Mouse (Mus musculus) frontal cortex, adult 2 months (tissue): ENCODE results near the gene Fgf12. TPM values are rescaled to one million over a fixed set of nuclear protein-coding genes. Genes with fewer than 3 reads are reported as not detected.

Experiments
- DNase-seq, 2 experiments: peaks; one replicate each; pipeline ENCODE4 v3.0.0; 2022; ENCODE audit warnings: low spot score in 1 of 2; ENCODE audit errors: extremely low spot score in 1 of 2
- polyA plus RNA-seq: library from polyadenylated mRNA; depleted of rRNA; stranded (reverse); fragments of >200 nt; gene quantifications from 2 replicates; pipeline ENCODE4 v1.2.3, GENCODE M21; 2012

Fgf12 gene
- polyA plus RNA-seq, 1 experiment, result 156 TPM

DNA sequence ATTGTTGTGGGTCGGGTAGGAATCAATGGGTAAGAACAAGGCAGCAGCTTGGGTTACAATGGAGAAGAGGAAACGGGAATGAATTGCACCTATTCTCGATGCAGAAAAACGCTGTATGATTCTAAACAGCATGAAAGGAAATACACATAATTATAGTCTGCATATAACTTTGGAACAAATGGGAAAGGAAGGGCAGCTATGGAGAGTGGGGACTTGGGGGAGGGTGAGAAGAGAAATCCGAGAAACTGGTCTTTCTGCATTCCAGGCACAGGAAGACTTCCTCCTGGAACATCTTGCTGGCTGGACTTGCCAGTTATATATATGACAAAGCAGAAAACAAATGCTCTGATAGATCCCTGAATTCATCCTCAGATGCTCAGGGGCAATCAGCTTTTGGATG, 127.2 kb downstream of the Fgf12 start:
- no peak for DNase-seq

DNA sequence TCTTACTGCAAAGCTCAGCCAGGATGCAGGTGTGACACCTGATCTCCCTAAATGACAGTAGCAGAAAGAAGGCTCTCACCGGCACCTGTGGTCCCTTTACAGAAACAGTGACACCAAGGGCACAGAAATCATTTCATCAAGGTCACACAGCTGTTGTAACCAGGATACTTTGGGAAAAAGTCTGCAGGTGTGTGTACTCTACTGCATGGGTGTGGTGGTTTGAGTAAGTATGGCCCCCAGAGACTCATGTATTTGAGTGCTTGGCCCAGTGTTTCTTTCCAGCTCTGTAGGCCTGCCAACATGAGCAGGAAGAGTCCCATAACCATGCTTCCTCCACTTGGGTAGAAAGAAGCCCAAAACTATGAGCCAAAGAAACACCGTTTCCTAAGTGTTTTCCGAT, 138.5 kb downstream of the Fgf12 start:
- no peak for DNase-seq

DNA sequence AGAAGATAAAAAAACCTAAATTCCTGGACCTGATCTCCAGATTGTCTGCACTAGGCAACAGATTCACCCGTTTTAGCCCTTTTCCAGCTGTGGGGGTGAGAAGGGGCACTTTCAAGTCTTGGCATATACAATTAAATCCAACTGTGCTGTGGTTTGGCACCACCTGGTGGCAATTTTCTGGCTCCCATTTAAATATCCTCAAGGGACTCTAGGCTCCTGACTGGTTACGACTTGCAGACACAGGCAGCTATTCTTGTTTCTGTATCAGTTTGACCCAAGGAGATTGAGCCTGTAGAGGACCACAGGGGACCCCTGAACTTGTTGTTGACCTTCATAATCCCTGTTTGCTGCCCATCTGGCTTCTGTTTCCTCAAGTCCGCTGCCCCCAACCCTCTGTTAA, 141.9 kb downstream of the Fgf12 start:
- DNase-seq, result peak; percentile 56 to 78

DNA sequence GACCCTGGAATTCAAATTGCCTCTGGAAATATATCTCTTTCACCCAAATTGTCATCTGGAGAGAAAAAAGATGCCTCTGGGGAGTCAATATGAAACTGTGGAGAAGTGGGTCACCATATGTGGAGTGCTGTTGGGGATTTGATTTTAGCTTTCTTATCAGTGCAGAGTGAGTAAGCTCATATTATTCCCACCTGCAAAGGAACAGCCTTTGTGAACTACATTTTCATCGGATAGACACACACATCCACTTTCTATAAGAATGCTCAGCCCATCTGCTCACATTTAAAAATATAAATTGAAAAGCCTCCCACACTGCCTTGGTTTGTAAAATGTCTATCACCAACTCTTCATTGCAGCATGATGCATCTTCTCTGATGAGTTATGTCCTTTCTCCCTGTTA, 149.7 kb downstream of the Fgf12 start:
- peak; percentile 49 to 59 for DNase-seq

DNA sequence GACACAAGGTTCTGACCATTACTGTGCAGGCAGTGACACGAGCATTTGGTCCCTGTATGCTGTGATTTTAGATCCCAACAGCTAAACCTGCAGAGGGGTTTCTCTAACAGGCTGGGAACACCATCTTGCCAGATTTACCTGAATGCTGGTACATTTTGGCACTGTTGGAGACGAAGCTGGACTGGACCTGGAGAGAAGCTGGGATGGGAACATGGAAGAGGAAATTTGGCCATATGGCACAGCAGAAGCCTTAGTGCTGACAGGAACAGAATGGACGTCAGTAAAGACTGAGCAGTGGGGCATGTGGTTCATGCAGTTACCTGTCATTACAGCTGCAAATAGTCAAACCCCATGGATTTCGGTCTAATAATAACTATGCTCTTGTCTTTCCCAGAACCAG, 151.1 kb downstream of the Fgf12 start:
- no peak for DNase-seq

DNA sequence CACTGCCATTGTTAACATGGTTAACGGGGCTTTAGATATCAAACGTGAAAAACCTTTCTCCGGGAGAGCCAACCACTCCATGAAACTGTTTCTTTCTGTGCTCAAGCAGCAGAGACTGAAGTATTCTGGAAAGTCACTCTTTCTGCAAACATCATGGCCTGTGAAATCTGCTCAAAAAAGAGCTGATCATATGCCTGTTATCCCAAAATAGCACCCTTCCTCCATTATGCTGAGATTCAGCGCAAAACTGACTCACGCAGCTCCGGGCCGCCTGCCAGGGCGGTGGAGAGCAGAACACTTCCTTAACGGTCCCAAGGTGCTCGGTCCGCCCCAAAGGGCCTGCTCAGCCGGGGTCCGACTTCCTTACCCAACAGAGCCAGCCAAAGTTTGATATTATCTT, 156.8 kb downstream of the Fgf12 start:
- peak; percentile 85 to 93 for DNase-seq

DNA sequence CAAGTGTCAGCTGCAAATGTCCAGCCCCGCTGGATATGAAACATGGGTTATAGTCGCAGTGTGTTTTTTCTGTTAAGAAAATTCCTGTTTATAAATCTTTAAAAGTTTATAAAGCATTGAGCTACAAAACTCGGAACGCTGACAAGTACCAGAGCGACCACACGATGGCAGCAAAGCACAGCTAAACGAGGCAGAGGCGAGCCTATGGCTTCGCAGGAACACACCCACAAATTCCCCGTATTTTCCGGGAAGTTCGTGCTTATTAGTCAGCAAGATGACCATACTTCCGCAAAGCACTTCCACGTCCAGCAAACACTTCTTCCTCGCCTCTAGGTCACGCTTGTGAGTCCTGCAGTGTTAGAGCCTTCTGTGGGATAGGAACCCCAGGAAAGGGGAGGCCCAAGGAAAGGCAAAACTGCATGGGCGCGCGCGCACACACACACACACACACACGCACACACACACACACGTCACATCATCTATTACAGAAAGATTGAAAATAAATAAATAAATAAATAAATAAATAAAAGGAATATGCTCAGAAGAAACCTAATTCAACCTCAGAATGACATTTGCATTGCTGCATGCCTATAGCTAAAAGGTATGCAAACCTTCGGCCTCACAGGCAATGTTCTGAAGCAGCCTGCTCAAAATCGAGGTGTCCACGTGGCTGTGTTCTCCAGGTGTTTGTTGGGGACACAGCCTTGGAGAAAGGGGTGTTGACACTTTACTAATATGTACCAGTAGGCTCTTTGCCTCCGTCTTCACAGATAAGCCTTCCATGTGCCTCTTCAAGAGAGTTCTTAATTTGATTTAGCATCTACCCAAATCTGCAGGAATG, 159.6 kb downstream of the Fgf12 start:
- peak; percentile 33 to 90 for DNase-seq

DNA sequence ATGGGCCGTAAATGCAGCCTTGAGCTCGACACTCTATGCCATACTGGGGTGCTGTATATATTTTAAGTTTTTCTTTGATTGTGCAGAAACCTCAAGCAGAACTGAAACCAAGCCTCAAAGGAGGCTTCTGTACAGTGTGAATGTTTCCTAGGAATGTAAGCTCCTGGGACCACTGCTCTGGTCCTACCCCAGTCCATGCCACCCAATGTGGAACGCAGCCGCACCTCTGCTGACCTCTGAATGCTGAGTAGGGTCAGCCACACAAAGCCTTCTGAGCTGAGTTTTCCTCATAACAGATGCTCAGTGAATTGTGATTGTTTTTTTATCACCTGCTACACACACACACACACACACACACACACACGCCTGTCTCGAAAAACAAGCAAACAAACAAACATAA, 160.4 kb downstream of the Fgf12 start:
- no peak for DNase-seq

DNA sequence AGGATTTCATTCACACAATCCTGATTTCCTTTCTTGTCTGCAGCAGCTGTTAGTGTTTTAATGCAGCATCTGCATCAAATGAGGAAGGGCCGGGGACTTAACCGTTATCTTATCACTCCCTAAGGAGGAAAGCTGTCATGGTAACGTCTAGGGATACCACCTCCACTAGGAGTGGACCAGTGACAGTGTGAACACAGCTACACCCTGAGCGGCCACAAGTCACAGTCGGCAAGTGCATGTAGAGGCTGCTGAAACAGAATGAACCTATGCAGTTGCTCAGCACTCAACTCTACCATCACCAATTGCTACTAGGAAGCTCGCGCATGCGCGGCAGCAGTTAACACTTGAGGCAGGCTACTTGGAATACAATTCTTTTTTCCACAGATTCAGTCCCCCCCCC, 161.3 kb downstream of the Fgf12 start:
- no peak for DNase-seq

DNA sequence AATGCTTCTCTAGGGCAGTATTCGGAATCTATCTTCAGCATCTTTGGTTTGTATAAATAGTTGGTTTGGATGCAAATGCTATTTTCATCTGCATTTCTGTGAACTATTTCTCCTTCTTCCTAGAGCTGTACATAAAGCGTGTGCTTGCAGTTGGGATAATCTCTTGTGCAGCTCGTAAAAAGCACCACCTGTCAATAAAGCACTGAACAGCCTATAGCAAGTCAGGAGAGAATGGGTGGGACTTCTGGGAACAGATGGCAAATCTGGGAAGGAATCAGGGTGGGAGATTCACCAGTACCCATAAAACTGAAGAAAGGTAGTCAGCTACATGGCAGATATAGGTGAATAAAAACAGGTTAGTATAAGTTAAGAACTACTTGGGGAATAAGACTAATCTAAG, 180.7 kb downstream of the Fgf12 start:
- DNase-seq, result no peak

DNA sequence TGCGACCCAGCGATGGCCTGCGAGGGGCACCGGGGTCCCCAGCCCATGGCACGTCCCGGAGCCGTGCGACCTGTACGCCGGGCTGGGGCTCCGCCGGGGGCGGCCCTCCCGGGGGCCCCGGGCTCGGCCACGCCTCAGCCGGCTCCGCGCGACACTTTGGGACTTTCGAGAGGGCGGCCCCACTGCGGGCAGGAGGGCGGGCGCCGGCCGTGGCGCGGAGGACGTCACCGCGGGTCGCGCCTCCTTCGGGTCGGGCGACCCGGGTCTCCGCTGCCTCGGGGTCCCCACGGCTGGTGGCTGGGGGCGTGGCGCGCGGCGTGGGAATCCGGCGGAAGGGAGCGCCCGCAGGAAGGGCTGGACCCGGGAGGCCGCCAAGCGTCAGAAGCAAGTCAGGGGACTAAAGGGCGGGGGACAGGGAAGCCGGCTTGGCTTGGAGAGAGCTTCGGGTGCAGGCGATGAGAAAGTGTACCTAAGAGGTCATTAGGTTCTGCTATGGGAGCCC, 188.1 kb downstream of the Fgf12 start:
- DNase-seq, result no peak

DNA sequence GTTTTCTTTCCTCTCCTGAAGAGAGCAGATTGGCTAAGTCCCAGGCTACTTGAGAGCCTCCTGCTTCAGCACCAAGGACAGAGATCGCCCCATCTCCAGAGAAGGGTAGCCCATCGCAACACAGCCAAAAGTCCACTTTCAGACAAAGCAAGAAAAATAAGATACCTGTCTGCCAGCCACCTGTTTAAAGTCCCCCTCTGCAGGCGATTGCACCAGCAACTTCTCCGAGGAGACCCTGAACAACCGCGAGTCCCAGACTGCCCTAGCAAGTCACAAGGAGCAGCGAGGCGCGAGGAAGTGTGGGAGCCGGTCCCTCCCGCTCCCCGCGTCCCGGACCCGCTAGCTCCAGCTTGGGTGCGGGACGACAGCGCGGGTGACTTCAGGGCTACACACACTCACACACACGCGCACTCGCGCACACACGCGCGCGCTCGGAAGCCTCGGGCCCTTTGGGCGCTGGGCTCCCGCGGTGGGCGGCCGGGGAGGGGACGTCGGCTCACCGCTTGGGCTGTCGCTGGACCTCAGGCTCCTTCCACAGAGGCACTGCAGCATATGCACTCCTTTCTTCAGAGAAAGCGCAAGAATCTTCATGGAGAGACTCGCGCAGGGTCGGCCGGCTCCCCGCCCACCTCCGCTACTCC, 188.7 kb downstream of the Fgf12 start:
- no peak for DNase-seq

DNA sequence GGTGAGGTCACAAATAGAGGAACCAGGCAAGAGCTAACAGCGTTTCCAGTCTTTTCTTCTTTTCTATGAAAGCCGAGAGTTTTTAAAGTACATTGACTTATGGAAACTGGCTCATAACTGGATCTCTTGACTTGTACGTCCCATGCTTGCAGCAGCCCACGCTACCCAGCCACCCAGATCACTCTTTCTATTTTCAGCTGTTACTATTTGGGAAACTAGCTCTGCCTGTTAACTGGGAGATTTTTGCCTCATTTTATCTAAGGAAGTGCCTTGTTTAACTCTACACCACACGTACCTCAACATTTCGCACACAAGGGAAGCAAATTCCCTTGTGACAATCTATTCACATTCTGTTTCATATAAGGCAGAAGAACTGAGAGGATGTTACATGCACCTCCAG, 190.0 kb downstream of the Fgf12 start:
- DNase-seq, result peak; percentile 44 to 55

DNA sequence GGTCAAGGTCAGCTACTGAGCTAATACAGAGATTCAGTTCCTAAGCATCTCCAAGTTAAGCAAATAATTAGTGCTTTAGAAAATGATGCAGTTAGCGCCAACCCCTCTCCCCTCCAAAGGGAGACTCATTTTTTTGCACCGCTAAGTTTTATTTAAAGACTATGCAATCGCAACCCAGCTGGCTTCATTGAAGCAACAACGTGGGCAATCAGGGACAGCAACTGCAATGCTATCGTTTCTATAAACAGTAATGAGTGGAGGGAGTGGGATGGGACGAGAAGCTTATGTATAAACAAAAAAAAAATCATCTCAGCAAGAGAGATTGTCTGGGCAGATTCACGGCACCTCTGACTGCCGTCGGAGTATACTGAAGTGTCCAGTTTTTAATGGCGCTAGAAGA, 197.6 kb downstream of the Fgf12 start:
- peak in 1 of 2 experiments; percentile 22 for DNase-seq

DNA sequence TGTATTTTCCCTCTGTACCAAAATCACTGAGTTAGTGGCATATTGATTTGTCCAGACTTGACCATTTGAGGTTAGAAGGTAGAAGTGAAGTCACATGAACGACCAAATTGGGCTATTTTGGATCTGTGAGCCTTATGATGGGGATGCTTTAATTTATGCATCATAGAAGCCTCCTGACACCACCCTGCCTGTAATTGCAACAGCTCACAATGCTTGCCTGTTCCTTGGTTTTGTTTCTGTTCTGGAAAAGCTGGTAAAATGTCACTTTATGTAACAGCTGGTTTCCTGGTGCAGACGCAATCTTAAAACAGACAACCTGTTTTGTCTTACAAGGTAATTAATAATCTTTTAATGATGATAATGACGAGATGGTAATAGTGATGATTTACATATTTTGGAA, 213.4 kb downstream of the Fgf12 start:
- peak in 1 of 2 experiments; percentile 31 for DNase-seq

DNA sequence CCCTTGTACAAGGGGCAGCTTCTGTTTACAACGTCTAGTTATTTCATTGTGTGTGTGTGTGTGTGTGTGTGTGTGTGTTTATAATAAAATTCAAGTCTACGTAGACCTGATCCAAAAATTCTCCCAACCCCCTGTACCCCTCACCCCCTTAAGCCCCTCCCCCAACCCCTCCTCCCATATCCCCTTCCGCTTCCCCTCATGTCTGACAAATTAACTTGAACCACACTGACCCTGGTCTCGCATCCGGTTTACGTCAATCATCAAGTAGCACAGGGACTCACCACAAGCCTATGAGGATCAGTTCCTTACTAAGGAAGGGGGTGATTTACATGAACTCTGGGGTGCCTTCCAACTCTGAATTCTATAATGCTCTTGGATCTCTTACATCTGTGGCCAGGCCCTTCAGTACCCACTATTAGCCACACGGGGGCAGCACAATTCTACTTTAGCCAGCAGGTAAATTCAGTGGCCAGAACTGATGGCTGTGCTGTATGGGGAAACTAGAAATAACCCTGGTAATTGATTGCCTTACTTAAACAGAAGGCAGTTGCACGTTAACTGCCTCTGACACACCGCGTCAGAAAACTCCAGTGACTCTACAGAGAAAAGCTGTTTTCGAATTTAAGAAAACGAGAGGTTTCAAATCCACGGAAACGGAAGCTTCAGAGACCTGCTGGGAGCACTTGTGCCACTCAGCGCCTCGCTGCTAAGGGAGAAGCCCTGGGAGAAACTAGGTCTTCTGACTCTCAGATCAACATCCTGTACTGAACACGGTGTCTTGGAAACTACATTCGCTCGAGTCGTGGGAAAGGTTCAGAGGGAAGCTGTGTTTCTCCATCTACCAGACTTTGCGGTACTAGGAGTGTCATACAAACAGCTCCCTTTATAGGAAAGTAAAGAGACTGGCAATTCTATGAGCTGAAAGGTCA, 235.0 kb downstream of the Fgf12 start:
- DNase-seq, result peak; percentile 84 to 95

DNA sequence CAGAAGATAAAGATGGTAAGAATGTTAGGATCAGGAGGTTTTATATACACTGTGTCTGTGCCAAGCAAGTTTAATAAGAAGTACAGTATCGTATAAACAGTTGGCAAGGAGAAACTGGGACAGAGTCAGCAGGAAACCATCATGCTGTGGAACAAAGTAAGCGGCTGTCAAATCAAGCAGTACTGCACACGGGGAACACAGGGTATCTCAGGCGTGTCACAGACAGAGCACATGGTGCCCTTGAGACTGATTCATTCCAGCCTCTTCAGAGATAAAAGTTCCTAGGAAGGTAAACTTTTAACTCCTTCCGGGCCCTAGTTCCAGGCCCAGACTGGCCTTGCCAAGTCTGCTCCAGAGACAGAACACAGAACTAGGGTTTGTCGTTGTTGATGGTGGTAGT, 240.4 kb downstream of the Fgf12 start:
- DNase-seq, result no peak

DNA sequence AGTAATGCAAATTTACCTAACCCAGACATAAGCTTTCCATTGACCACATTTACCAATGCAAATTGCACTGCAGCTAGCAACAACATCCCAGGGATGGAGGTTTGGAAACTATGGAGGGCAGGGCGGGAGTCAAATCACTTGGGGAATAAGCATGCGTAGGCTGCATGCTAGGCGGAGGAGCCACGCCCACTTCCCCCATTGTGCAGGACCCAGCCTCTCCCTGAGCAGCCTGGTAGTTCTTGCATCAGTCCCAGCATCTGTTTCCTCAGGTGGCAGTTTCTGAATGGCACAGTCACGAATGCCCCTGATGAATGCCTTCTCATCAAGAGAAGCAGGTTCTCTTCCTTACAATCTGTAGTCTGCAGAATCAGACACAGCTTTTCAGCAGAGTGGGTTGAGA, 241.5 kb downstream of the Fgf12 start:
- no peak for DNase-seq

DNA sequence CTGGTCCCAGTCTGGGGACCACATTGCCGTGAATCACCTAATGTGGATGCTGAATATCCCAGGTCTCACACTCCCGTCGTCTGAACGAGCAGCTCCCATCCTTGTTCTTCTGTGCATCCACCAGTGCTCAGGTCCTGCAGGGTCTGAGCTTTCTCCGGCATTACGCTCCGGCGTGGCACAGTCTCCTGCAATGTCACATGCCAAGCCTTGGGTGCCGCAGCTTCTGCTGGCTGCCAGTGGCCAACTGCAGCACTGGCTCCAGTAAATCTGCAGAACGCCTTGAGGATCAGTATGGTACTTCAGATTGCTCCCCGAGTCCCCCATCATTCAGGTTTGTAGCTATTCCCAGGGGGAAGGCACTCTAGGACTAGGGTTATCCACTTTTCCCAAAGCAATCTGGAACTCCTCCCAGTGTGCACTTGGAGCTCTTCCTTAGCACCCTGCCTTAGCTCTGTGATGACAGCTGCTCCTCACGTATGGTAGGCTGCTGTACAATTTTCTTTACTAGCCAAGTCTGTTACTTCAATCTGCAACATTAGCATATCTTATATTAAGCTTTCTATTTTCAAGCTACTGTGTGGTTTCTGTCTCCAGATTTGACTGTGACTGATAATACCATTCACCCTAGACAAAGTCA, 254.8 kb downstream of the Fgf12 start:
- peak in 1 of 2 experiments; percentile 52 for DNase-seq

DNA sequence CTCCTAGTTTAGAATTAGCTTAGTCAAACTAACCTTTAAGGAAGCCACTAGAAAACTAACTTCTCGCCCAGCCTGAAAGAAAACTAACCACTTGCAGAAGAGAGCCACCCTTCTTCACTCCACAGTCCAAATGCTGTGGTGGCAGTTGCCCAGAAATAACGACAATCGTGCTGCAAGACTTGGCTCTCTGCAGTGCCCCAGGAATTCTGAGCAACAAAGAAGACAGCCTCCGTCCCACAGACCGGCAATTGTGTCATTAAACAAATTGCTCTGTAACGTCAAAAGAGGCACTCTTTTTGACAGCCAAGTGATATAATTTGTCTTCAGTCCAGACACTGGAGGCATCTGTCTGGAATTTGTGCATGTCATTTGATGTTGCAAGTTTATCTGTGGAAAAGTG, 261.2 kb downstream of the Fgf12 start:
- peak in 1 of 2 experiments; percentile 61 for DNase-seq
